Mouse (Mus musculus) embryonic facial prominence, embryonic 15.5 days (tissue): Measurements from ENCODE around the gene Hnrnpl. TPM values are rescaled to one million over a fixed set of nuclear protein-coding genes. Genes with fewer than 3 reads are reported as not detected.

Experiments used
- ATAC-seq: fragments of 200-750 bp; cut with Nextera tagmentation; 2 replicates; pipeline ENCODE4 v1.8.0; 2017; ENCODE audit warnings: low read depth, moderate TSS enrichment; ENCODE audit not compliant: insufficient number of reproducible peaks, low FRiP score, low TSS enrichment
- H3K27ac ChIP-seq: fragments of 300-500 bp; sonication (generic); replicated peaks from 2 replicates; pipeline ENCODE4 v1.5.1; 2015; ENCODE audit warnings: mild to moderate bottlenecking, inconsistent platforms
- H3K27me3 ChIP-seq: fragments of 300-500 bp; sonication (generic); 2 replicates; pipeline ENCODE4 v1.6.1; 2015; ENCODE audit warnings: inconsistent platforms
- H3K36me3 ChIP-seq: fragments of 300-500 bp; sonication (generic); 2 replicates; pipeline ENCODE4 v1.6.1; 2015; ENCODE audit warnings: mild to moderate bottlenecking, inconsistent platforms
- H3K4me1 ChIP-seq: fragments of 300-500 bp; sonication (generic); 2 replicates; pipeline ENCODE4 v1.6.1; 2015; ENCODE audit warnings: inconsistent platforms
- H3K4me2 ChIP-seq: fragments of 300-500 bp; sonication (generic); replicated peaks from 2 replicates; pipeline ENCODE4 v1.6.1; 2015; ENCODE audit warnings: mild to moderate bottlenecking, inconsistent platforms
- H3K4me3 ChIP-seq: fragments of 300-500 bp; sonication (generic); replicated peaks from 2 replicates; pipeline ENCODE4 v1.5.1; 2015; ENCODE audit warnings: mild to moderate bottlenecking, inconsistent platforms
- H3K9ac ChIP-seq: fragments of 300-500 bp; sonication (generic); 2 replicates; pipeline ENCODE4 v1.6.1; 2015; ENCODE audit warnings: inconsistent platforms
- H3K9me3 ChIP-seq: fragments of 300-500 bp; sonication (generic); replicated peaks from 2 replicates; pipeline ENCODE4 v1.6.1; 2016; ENCODE audit warnings: inconsistent platforms
- WGBS: fragments of 180-500 bp; shearing (Covaris S2); methylation state at CpG from one replicate; pipeline ENCODE4 v1.1.7; 2015; 5-methylcytosine and 5-hydroxymethylcytosine counted together
- polyA plus RNA-seq: library from polyadenylated mRNA; unstranded; fragments of >200 nt; fragmentation: Nextera tagmentation; extraction: Ambion mirVana; gene quantifications from 2 replicates; pipeline ENCODE4 v1.2.1, GENCODE M21; 2015

Gene Hnrnpl
- polyA plus RNA-seq, 1 experiment from 2014 or later: 211 TPM

GRCm38 (mm10) chr7:28815230-28815629, 6.9 kb downstream of the Hnrnpl start:
- no peak overlapping the region for H3K4me3 ChIP-seq
- ATAC-seq: no peak
- no peaks in the 10 kb centered on the region for H3K27me3 ChIP-seq
- no peak overlapping the region for H3K27ac ChIP-seq
- H3K9me3 ChIP-seq: no peaks in the 10 kb centered on the region
- peaks cover 72% of the 10 kb centered on the region for H3K36me3 ChIP-seq
- no peak overlapping the region for H3K4me2 ChIP-seq
- H3K4me1 ChIP-seq: peaks cover 69% of the 10 kb centered on the region
- WGBS: 88% methylated on average over 9 of the region's 9 CpGs
- no peak overlapping the region for H3K9ac ChIP-seq

- peaks cover 76% of the 10 kb centered on the region for H3K4me1 ChIP-seq
- H3K27me3 ChIP-seq: no peaks in the 10 kb centered on the region
- H3K4me3 ChIP-seq: no peak overlapping the region
Observed at GRCm38 (mm10) chr7:28816201-28816600, 7.9 kb downstream of the Hnrnpl start.

GRCm38 (mm10) chr7:28816920-28817319, 8.6 kb downstream of the Hnrnpl start:
- Histone ChIP-seq H3K27ac (no peak overlapping the region), H3K4me2 (no peak overlapping the region), H3K27me3 (no peaks in the 10 kb centered on the region), H3K4me3 (no peak overlapping the region), H3K9me3 (no peaks in the 10 kb centered on the region), H3K4me1 (peaks cover 75% of the 10 kb centered on the region), H3K9ac (no peak overlapping the region), H3K36me3 (peaks cover 89% of the 10 kb centered on the region)
- no peak for ATAC-seq
- WGBS: 90% methylated on average over 10 of the region's 10 CpGs

More at GRCm38 (mm10) chr7:28816201-28816600, 7.9 kb downstream of the Hnrnpl start:
- peaks cover 81% of the 10 kb centered on the region for H3K36me3 ChIP-seq
- H3K9ac ChIP-seq: no peak overlapping the region
- WGBS: 82% methylated on average over 9 of the region's 9 CpGs
- H3K27ac ChIP-seq: 0 out of 2 replicates have a peak overlapping the region, but pooled peaks have one; percentile 39
- H3K4me2 ChIP-seq: no peak overlapping the region
- no peak for ATAC-seq
- no peaks in the 10 kb centered on the region for H3K9me3 ChIP-seq

- Histone ChIP-seq H3K9ac (no peak overlapping the region), H3K4me1 (peaks cover 73% of the 10 kb centered on the region), H3K36me3 (peaks cover 95% of the 10 kb centered on the region), H3K27me3 (no peaks in the 10 kb centered on the region), H3K27ac (no peak overlapping the region; the same call in 1 of the 2 replicates), H3K4me2 (no peak overlapping the region), H3K9me3 (no peaks in the 10 kb centered on the region), H3K4me3 (no peak overlapping the region)
- WGBS: 70% methylated on average over 6 of the region's 6 CpGs
- ATAC-seq: no peak
Observed at GRCm38 (mm10) chr7:28817524-28817923, 9.2 kb downstream of the Hnrnpl start.

GRCm38 (mm10) chr7:28817957-28818356, 9.6 kb downstream of the Hnrnpl start:
- H3K9ac ChIP-seq: no peak overlapping the region
- no peaks in the 10 kb centered on the region for H3K9me3 ChIP-seq
- H3K4me2 ChIP-seq: no peak overlapping the region
- H3K4me3 ChIP-seq: no peak overlapping the region
- H3K36me3 ChIP-seq: peaks cover 98% of the 10 kb centered on the region
- 71% methylated on average over 4 of the region's 4 CpGs for WGBS
- H3K4me1 ChIP-seq: peaks cover 73% of the 10 kb centered on the region
- ATAC-seq: no peak
- peak overlapping the region; percentile 35; the same call in 1 of the 2 replicates for H3K27ac ChIP-seq
- H3K27me3 ChIP-seq: no peaks in the 10 kb centered on the region

GRCm38 (mm10) chr7:28818436-28818835, 10.1 kb downstream of the Hnrnpl start:
- H3K4me1 ChIP-seq: peaks cover 73% of the 10 kb centered on the region
- no peak overlapping the region for H3K4me3 ChIP-seq
- no peaks in the 10 kb centered on the region for H3K9me3 ChIP-seq
- H3K27me3 ChIP-seq: no peaks in the 10 kb centered on the region
- H3K27ac ChIP-seq: 0 out of 2 replicates have a peak overlapping the region, but pooled peaks have one; percentile 35
- no peak for ATAC-seq
- no peak overlapping the region for H3K9ac ChIP-seq
- peaks cover 94% of the 10 kb centered on the region for H3K36me3 ChIP-seq
- WGBS: 75% methylated on average over 17 of the region's 18 CpGs
- no peak overlapping the region for H3K4me2 ChIP-seq

- WGBS: 81% methylated on average over 4 of the region's 4 CpGs
- ATAC-seq: no peak
- peaks cover 70% of the 10 kb centered on the region for H3K4me1 ChIP-seq
- no peaks in the 10 kb centered on the region for H3K9me3 ChIP-seq
- H3K27me3 ChIP-seq: no peaks in the 10 kb centered on the region
- peaks cover 88% of the 10 kb centered on the region for H3K36me3 ChIP-seq
- H3K4me2 ChIP-seq: no peak overlapping the region
- no peak overlapping the region for H3K4me3 ChIP-seq
- no peak overlapping the region for H3K9ac ChIP-seq
- H3K27ac ChIP-seq: no peak overlapping the region
Observed at GRCm38 (mm10) chr7:28818861-28819452, 10.6 kb downstream of the Hnrnpl start.

GRCm38 (mm10) chr7:28819571-28819970, 11.2 kb downstream of the Hnrnpl start:
- 80% methylated on average over 4 of the region's 4 CpGs for WGBS
- Histone ChIP-seq H3K27ac (peak overlapping the region; percentile 48; the same call in 1 of the 2 replicates), H3K4me3 (no peak overlapping the region), H3K27me3 (no peaks in the 10 kb centered on the region), H3K9me3 (no peaks in the 10 kb centered on the region), H3K36me3 (peaks cover 82% of the 10 kb centered on the region), H3K4me1 (peaks cover 66% of the 10 kb centered on the region), H3K4me2 (no peak overlapping the region), H3K9ac (no peak overlapping the region)
- ATAC-seq: no peak

- no peak for ATAC-seq
- H3K4me2 ChIP-seq: no peak overlapping the region
Observed at GRCm38 (mm10) chr7:28820358-28821260, 12.3 kb downstream of the Hnrnpl start.

GRCm38 (mm10) chr7:28821261-28821831, 13.0 kb downstream of the Hnrnpl start:
- H3K27ac ChIP-seq: peak overlapping the region; percentile 48
- no peak overlapping the region for H3K4me3 ChIP-seq
- H3K9me3 ChIP-seq: no peaks in the 10 kb centered on the region
- no peaks in the 10 kb centered on the region for H3K27me3 ChIP-seq
- H3K9ac ChIP-seq: no peak overlapping the region
- ATAC-seq: no peak
- peaks cover 62% of the 10 kb centered on the region for H3K4me1 ChIP-seq
- WGBS: 58% methylated on average over 10 of the region's 10 CpGs
- no peak overlapping the region for H3K4me2 ChIP-seq
- peaks cover 65% of the 10 kb centered on the region for H3K36me3 ChIP-seq

More at GRCm38 (mm10) chr7:28820358-28821260, 12.3 kb downstream of the Hnrnpl start:
- WGBS: 58% methylated on average over 12 of the region's 12 CpGs
- H3K9ac ChIP-seq: no peak overlapping the region
- no peaks in the 10 kb centered on the region for H3K9me3 ChIP-seq
- peaks cover 62% of the 10 kb centered on the region for H3K4me1 ChIP-seq
- H3K4me3 ChIP-seq: no peak overlapping the region
- H3K36me3 ChIP-seq: peaks cover 72% of the 10 kb centered on the region
- H3K27ac ChIP-seq: peak overlapping the region; percentile 48
- H3K27me3 ChIP-seq: no peaks in the 10 kb centered on the region

GRCm38 (mm10) chr7:28822556-28822955, 14.2 kb downstream of the Hnrnpl start:
- no peak overlapping the region for H3K4me2 ChIP-seq
- ATAC-seq: no peak
- peak overlapping the region; percentile 92; the same call in 1 of the 2 replicates for H3K27ac ChIP-seq
- H3K4me3 ChIP-seq: no peak overlapping the region
- peaks cover 52% of the 10 kb centered on the region for H3K36me3 ChIP-seq
- H3K9ac ChIP-seq: no peak overlapping the region
- 58% methylated on average over 1 of the region's 1 CpGs for WGBS
- H3K9me3 ChIP-seq: no peaks in the 10 kb centered on the region
- H3K4me1 ChIP-seq: peaks cover 55% of the 10 kb centered on the region
- H3K27me3 ChIP-seq: no peaks in the 10 kb centered on the region
